Mouse (Mus musculus) brain, embryonic 14.5 days (tissue): ENCODE measurements around the gene Larp7. TPM values are rescaled to one million over a fixed set of nuclear protein-coding genes. Genes with fewer than 3 reads are reported as not detected.

Source experiments
- DNase-seq: peaks from one replicate; pipeline ENCODE4 v3.0.0-alpha.2; 2011; ENCODE audit warnings: low read depth
- CTCF ChIP-seq: fragments of 200-500 bp; IDR thresholded peaks from 2 replicates; pipeline ENCODE4 v1.5.1; 2012; ENCODE audit warnings: inconsistent platforms, mild to moderate bottlenecking, moderate library complexity, borderline replicate concordance; ENCODE audit not compliant: insufficient read depth, insufficient read length; ENCODE audit errors: extremely low read depth
- POLR2A ChIP-seq: fragments of 200-500 bp; IDR thresholded peaks from 2 replicates; pipeline ENCODE4 v1.6.1; 2012; ENCODE audit warnings: mild to moderate bottlenecking, inconsistent platforms, borderline replicate concordance; ENCODE audit not compliant: poor library complexity, insufficient read depth, insufficient read length, severe bottlenecking; ENCODE audit errors: extremely low read depth
- polyA plus RNA-seq: library from polyadenylated mRNA; depleted of rRNA; stranded (reverse); fragments of >200 nt; gene quantifications from 2 replicates; pipeline ENCODE4 v1.2.3, GENCODE M21; 2012; rRNA removed

The Larp7 gene
- polyA plus RNA-seq: 16.8 and 20.7 TPM in 2 replicates

DNA sequence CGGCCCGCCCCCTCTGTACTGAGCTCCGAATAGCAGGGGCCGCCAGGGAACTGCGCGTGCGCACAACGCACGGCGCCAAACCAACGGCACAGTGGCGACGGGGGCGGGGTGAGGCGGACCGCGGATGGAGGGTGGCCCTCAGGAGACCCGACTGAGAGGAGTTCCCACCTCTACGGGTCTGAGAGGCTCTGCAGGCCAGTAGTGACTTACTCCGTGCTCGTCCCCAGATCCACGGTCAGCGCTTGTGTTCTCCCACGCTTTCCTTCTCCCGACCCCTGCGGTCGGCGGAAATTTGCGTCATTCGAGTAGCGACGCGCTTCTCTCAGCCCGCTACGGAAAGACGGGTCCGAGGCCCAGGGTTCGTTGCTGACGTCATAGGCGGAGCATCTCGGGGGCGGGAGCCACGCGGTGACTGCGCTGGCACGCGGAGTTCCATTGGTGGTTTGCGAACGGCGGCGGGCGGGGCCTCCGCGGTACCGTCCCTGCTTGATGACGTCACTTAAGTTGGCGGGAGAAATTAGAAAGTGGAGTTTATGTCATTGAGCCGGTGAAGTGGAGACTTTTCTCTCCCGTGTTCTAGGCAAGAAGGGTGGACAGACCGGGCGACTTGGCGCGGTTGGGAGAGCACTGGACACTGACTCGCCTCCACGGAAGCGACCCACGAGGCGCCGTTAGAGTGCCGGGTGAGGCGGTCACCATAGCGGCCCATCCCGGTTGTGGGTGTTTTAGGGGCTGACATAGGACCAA is at the start of gene Larp7, which contains the start of gene Zgrf1:
Larp7 (minus strand) TSS at position 377 of the 747 bp plus-strand sequence.
Zgrf1 (plus strand) TSS at position 517 of the 747 bp plus-strand sequence.
- TF ChIP-seq POLR2A (peak; percentile 10; the same call in 1 of the 2 replicates), CTCF (no peak)
- DNase-seq: peak; percentile 100

DNA sequence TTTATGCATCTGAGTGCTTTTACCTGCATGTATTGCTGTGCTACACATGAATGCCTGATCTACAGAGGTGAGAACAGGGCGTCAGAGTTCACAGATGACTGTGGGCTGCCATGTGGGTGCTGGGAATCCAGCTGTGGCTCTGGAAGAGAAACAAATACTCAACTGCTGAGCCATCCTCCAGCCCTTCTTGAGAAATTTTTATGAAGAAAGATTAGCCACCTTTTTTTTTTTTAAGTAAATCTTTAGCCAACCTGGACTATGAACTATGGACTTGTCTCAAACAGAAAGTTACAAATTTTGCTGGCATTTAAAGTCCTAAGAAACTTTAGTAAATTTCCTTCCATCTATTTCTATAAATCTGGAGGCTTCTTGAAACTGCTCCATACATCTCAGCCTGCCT is 44.0 kb upstream of the Larp7 start:
- TF ChIP-seq CTCF (no peak), POLR2A (no peak)
- no peak for DNase-seq

DNA sequence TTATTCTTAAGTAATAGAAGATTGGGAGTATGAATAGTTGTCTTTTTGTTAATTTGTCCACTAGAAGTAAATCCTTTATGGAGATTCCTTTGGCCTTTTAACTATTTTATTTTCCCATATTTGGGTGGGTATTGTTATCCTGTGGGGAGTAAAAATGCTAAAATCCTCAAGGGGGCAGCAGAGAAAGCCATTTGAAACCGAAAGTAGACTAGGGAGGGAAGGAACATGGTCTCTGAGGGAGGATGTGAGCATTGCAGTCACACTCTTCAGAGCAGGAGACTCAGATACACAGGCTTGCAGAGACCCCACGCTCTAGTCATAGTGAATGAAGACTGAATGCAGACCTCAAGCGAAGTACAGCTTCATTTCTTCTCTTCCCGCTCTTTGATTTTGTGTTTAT is 19.4 kb upstream of the Larp7 start:
- TF ChIP-seq CTCF (peak; percentile 43; the same call in 1 of the 2 replicates), POLR2A (no peak)
- peak; percentile 79 for DNase-seq

DNA sequence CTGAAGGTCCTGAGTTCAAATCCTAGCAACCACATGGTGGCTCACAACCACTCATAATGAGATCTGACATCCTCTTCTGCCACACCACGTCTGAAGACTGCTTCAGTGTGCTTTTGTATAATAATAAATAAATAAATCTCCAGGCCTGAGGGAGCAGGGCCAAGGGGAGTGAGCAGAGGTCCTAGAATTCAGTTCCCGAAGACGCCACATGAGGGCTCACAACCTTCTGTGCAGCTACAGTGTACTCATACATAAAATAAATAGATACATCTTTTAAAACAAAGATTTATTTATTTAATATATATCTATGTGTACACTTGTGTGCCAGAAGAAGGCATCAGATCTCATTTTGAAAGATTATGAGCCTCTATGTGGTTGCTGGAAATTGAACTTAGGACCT is 12.0 kb upstream of the Larp7 start:
- TF ChIP-seq CTCF: peak; percentile 27; the same call in 1 of the 2 replicates
- no peak for TF ChIP-seq POLR2A
- no peak for DNase-seq

DNA sequence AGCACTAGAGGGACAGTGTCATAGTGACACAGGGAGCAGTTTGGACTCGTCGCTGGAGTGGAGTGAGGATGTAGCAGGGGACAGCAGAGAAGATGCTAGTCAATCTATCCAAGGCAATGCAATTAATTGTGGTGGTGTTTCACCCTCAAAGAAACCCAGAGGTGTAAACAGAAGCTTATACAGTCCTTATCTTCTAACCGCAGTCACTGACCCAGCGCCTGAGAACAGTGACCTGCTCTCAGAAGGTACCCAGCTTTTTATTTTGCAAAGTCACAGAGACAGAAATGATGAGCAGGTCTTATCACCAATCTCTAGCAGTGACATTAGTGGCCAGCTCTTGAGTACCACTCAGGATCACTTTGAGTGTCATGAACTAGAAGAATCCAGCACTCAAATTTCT is 9.8 kb upstream of the Larp7 start:
- DNase-seq: no peak
- TF ChIP-seq CTCF (no peak), POLR2A (no peak)

DNA sequence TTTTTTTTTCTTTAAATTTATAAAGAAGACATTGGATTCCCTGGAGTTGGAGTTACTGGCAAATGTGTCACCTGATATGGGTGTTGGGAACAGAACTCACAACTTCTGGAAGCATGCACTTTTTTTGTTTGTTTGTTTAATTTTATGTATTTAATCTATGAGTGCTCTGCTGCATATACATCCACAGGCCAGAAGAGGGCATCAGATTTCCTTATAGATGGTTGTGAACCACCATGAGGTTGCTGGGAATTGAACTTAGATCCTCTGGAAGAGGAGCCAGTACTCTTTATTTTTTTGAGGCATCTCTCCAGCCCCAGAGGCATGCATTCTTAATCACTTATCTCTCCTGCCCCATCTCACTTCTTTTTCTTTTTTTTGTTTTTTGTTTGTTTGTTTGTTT is 5.1 kb upstream of the Larp7 start:
- no peak for DNase-seq
- no peak for TF ChIP-seq POLR2A
- no peak for TF ChIP-seq CTCF

DNA sequence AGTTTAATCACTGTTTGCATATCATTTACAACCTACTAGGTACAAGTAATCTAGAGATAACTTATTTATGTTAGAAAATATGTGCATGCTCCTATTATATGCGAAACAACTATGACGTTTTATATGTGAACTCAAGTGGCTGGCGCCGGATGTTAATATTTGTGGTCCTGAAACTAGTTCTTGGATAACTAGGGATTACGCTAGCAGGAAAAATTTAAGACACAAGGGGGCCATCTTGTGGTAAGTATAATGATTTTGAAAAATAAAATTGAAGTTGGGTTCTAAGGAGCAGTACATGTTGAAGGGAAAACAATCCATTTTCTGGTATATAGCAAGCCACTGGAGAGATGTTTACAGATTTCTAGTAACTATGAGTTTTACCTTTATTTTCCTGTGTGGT is 1.6 kb upstream of the Larp7 start:
- TF ChIP-seq CTCF: no peak
- TF ChIP-seq POLR2A: no peak
- peak; percentile 53 for DNase-seq

DNA sequence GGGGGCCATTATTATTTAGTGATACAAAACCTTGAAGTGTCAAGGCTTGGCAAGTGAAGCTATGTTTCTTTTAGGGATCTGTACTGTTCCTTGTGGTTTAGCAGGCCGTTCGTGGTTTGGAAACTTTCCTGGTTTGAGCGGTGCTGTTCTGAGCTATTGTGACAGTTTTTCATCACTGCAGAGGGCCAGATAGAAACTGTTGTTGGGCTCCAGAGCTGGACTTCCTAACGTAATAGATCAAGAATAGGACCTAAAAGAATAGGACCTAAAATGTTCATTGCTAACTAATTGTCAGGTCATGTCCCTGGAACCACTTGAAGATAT is 533 bp upstream of the Larp7 start:
- DNase-seq: no peak
- TF ChIP-seq CTCF: no peak
- no peak for TF ChIP-seq POLR2A

DNA sequence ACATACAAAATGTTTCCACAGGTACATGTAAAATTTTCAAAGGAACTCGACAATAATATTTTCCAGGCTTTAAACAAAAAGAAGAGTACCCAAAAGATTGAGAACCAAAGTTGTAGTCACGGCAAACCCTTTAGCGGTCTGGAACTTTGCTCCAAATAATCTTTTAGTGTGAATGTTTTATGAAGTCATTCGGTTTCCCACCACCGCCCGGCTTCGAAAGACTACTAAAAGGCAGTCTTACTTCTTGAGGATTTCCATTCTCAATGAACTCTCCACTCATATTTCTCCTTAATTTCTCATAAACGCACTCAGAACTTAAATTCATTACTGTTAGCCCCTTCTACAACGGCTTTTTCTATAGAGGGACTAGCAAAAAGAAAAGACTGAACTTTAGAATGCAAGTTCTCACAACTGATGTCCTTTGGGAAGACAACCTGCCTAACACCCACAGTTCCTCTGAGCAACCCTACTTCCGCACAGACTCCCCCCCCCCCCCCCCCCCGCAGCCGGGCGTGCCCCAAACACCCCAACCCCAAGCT is 646 bp downstream of the Larp7 start:
- no peak for TF ChIP-seq CTCF
- no peak for DNase-seq

DNA sequence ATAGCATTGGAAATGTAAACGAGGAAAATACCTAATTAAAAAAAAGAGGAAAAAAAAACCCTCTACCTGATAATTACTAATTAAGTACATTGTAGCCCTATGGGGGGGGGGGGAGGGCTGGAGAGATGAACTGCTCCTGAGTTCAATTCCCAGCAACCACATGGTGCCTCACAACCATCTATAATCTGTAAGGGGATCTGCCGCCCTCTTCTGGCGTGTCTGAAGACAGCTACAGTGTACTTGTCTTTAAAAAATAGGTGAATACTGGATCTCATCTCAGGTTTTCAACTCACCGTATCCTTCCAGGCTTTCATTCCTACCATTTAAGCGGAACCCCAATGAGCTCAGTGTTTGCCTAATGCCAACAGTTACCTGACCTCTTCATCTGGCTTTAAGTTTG is 5.3 kb downstream of the Larp7 start:
- DNase-seq: peak; percentile 53
- TF ChIP-seq POLR2A (no peak), CTCF (peak; percentile 37; the same call in 1 of the 2 replicates)

DNA sequence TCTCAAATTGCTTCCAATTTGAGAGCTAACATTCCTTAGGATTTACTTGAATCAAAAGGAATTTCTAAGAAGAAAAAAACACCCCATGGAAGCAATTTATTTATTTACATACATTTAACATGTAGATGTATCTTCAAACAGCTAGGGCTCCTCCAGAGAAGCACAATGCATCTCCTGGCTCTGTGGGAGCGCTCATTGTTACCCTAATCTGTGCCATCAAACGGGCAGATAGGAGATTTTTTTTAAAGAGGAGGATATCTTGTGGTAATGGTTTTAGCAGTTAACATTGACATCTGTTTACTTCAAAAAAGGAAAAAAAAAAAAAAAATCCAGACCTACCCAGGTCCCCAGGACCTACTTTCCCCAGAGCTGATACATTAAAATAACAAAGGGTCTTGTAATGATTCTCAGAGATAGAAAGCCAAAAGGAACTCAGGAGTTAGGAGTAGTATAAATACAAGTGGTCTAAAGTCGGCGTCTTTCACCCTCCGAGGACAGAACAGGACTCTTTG is 8.5 kb downstream of the Larp7 start:
- no peak for DNase-seq
- no peak for TF ChIP-seq POLR2A
- TF ChIP-seq CTCF: no peak

DNA sequence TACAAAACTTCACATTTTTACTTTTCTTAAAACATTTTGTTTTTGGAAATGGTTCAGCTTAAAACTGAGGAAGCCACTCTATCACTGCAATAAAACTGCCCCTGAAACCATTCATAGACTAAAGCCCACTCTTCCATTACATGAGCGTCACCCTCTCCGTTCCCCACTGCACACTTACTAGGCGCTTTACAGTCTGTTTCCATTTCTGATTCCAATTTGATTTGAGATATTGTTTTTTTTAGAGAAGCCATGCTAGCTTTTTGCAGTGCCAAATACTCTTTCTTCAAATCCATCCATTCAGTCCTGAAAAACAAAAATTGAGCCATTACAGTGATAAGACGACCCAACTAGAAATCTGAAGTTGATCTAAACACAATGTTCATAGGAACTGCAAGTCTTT is 9.2 kb downstream of the Larp7 start:
- no peak for DNase-seq
- TF ChIP-seq POLR2A: no peak
- TF ChIP-seq CTCF: no peak

DNA sequence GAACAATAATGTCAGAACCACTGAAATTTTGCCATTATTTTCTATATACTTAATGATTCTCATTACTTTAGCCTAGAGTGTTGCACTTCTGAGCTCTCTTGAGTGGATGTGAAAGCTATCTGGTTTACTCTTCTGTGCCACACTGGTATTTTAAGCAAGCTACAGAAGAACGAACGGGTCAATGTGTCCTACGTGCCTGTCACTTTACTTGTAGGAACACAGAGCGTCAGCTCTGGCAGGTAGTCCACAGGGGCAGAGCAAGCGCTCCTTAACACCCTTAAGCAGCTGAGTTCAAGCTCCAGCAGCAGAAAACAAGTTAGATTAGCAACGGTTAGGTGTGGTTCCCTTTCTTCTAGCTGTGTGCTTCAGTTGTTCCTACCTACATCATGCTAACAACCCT is 14.0 kb downstream of the Larp7 start:
- no peak for DNase-seq

DNA sequence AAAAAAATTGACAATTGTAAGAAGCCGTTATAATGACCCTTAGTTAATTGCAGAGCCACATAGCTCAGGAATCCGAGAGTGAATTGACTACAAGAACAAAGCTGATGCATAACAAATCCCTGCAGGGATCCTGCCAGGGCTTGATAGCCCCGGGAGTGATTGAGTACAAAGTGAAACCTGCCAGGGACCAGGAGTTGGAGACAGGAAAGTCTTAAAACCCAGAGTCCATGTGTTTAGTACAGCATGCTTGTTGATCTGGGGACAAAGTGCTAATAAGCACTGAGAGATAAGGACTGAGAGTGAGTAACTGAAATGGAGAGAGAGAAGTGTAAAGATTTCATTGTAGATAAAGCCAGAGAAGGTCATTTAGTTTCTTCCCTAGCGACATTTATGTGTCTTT is 22.9 kb downstream of the Larp7 start:
- TF ChIP-seq CTCF: no peak
- no peak for TF ChIP-seq POLR2A
- no peak for DNase-seq

More for the DNA sequence above, 14.0 kb downstream of the Larp7 start:
- TF ChIP-seq CTCF (no peak), POLR2A (no peak)

DNA sequence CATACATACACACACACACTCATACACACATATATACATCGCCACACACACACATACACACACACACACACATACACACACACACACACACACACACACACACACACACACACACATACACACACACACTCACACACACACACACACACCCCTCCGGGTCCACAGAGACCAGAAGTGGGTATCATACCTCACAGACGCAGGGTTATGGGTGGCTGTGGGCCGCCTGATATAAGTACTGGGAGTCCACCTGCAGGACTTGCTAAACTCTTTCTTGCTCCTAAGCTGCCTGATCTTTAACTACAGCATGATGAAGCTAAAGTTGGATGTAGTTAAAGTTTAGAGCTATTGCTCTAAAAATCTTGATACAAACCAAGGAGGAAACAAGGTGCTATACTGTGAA is 23.3 kb downstream of the Larp7 start:
- no peak for TF ChIP-seq POLR2A
- no peak for TF ChIP-seq CTCF

DNA sequence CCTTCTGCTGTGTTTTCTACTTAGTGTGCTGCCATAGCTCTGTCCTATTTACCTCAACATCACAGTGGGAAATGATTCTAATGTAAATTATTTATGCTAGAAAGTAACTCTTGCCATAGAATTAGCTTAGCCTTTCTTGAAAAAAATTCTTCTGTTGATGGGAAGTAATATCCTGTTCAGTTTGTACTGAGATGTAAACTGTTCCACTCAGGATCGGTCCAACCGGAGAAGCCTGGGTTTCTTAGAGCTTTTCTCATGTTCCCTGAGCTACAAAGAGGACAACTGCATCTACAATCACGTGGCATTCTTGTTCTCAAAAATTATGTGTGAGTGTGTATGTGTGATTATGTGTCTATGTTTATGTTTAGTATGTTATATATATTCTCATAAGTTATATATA is 23.9 kb downstream of the Larp7 start:
- DNase-seq: no peak
- TF ChIP-seq CTCF (no peak), POLR2A (no peak)

More for the DNA sequence above, 23.3 kb downstream of the Larp7 start:
- DNase-seq: no peak
